Mouse (Mus musculus) spleen, adult 2 months (tissue): ENCODE measurements around the gene Sppl2c. TPM values are rescaled to one million over a fixed set of nuclear protein-coding genes. Genes with fewer than 3 reads are reported as not detected.
A peak's percentile ranks its signal among the peaks of the same experiment; 100 is the strongest.
"Not testable (repeated sequence)": the region's sequence is repeated elsewhere in the genome, so short reads cannot be mapped to it uniquely, and the experiment has no call there.

Experiments used
- DNase-seq, 2 experiments: peaks; one replicate each; pipeline versions ENCODE4 v3.0.0 to v3.0.0-alpha.2; 2012 to 2021; ENCODE audit warnings: low spot score in 2 of 2, low read depth in 1 of 2
- H3K27ac ChIP-seq: fragments of 200-500 bp; 2 replicates; pipeline ENCODE4 v1.5.1; 2012; ENCODE audit warnings: low read length, inconsistent platforms; ENCODE audit not compliant: insufficient read depth
- H3K27me3 ChIP-seq: fragments of 200-500 bp; 2 replicates; pipeline ENCODE4 v1.6.1; 2012; ENCODE audit warnings: mild to moderate bottlenecking, moderate library complexity, low read length, inconsistent platforms; ENCODE audit not compliant: control insufficient read depth, insufficient read depth
- H3K36me3 ChIP-seq: fragments of 200-500 bp; 2 replicates; pipeline ENCODE4 v1.6.1; 2012; ENCODE audit warnings: mild to moderate bottlenecking, low read length, inconsistent platforms; ENCODE audit not compliant: control insufficient read depth, insufficient read depth
- H3K4me1 ChIP-seq: fragments of 200-500 bp; 2 replicates; pipeline ENCODE4 v1.6.1; 2011; ENCODE audit warnings: inconsistent platforms; ENCODE audit not compliant: control insufficient read depth, insufficient read depth, insufficient read length
- H3K4me3 ChIP-seq: fragments of 200-500 bp; 2 replicates; pipeline ENCODE4 v1.5.1; 2011; ENCODE audit warnings: mild to moderate bottlenecking, inconsistent platforms; ENCODE audit not compliant: insufficient read depth, insufficient read length; ENCODE audit errors: extremely low read depth
- CTCF ChIP-seq: fragments of 200-500 bp; IDR thresholded peaks from 2 replicates; pipeline ENCODE4 v1.5.1; 2011; ENCODE audit warnings: mild to moderate bottlenecking, inconsistent platforms; ENCODE audit not compliant: insufficient read depth, insufficient read length, insufficient replicate concordance; ENCODE audit errors: extremely low read depth
- POLR2A ChIP-seq: fragments of 200-500 bp; IDR thresholded peaks from 2 replicates; pipeline ENCODE4 v1.6.1; 2011; ENCODE audit warnings: low read depth, low read length, inconsistent platforms
- WGBS: fragments of 180-500 bp; shearing (Covaris S2); methylation state at CpG from one replicate; pipeline ENCODE4 v1.1.7; 2018; 5-methylcytosine and 5-hydroxymethylcytosine counted together
- polyA plus RNA-seq: library from polyadenylated mRNA; depleted of rRNA; stranded (reverse); fragments of >200 nt; gene quantifications from 2 replicates; pipeline ENCODE4 v1.2.3, GENCODE M21; 2012

Sppl2c gene
- polyA plus RNA-seq, 1 experiment, result not detected

GRCm38 (mm10) chr11:104195791-104196190, 9.7 kb downstream of the Sppl2c start:
- H3K4me1 ChIP-seq, result no peaks in the 10 kb centered on the region
- peak; percentile 39 to 63 for DNase-seq
- H3K27ac ChIP-seq, result no peak overlapping the region
- no peaks in the 10 kb centered on the region for H3K36me3 ChIP-seq
- H3K4me3 ChIP-seq, result no peak overlapping the region
- H3K27me3 ChIP-seq, result no peaks in the 10 kb centered on the region
- WGBS, result 19% methylated on average over 9 of the region's 9 CpGs
- peak; percentile 76; the same call in 1 of the 2 replicates for TF ChIP-seq CTCF
- no peak for TF ChIP-seq POLR2A

GRCm38 (mm10) chr11:104197861-104198260, 11.7 kb downstream of the Sppl2c start:
- Histone ChIP-seq H3K4me1 (no peaks in the 10 kb centered on the region), H3K4me3 (no peak overlapping the region), H3K27ac (no peak overlapping the region), H3K27me3 (no peaks in the 10 kb centered on the region), H3K36me3 (no peaks in the 10 kb centered on the region)
- TF ChIP-seq POLR2A, result no peak
- no peak for TF ChIP-seq CTCF
- DNase-seq, result no peak
- 8% methylated on average over 10 of the region's 10 CpGs for WGBS

- H3K4me3 ChIP-seq, result no peak overlapping the region
- H3K4me1 ChIP-seq, result no peaks in the 10 kb centered on the region
- DNase-seq, result no peak
- no peak for TF ChIP-seq POLR2A
- no peak for TF ChIP-seq CTCF
- no peak overlapping the region for H3K27ac ChIP-seq
- H3K27me3 ChIP-seq, result no peaks in the 10 kb centered on the region
- H3K36me3 ChIP-seq, result no peaks in the 10 kb centered on the region
- 49% methylated on average over 3 of the region's 3 CpGs for WGBS
These were observed 17.1 kb downstream of the Sppl2c start for GRCm38 (mm10) chr11:104203271-104203670.

DNA sequence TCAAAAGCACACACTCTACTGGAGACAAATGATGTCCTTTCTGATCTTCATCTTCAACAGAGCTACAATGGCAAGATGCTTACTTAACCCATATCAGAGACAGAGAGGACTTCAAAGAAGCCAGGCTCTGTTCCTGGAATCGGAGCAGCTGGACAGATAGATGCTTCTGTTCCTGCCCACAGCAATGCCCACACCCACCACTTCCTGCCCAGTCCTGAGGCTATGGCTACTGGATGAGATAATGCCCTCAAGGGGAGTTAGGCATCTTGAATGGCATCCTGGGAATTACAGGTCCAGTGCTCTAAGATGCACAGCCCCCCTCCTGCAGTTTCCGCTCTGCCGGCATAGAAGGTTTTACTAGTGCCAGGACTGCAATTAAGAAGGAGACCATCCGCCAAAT, 20.4 kb downstream of the Sppl2c start:
- Histone ChIP-seq H3K27ac (no peak overlapping the region), H3K4me3 (no peak overlapping the region), H3K4me1 (no peaks in the 10 kb centered on the region), H3K36me3 (no peaks in the 10 kb centered on the region), H3K27me3 (no peaks in the 10 kb centered on the region)
- 76% methylated on average over 4 of the region's 4 CpGs for WGBS
- TF ChIP-seq POLR2A (no peak), CTCF (no peak)
- no peak for DNase-seq

GRCm38 (mm10) chr11:104209041-104209440, 22.9 kb downstream of the Sppl2c start:
- no peaks in the 10 kb centered on the region for H3K4me1 ChIP-seq
- no peaks in the 10 kb centered on the region for H3K27me3 ChIP-seq
- TF ChIP-seq POLR2A (no peak), CTCF (no peak)
- no peak for DNase-seq
- WGBS, result 64% methylated on average over 3 of the region's 3 CpGs
- no peak overlapping the region for H3K4me3 ChIP-seq
- no peak overlapping the region for H3K27ac ChIP-seq
- H3K36me3 ChIP-seq, result no peaks in the 10 kb centered on the region

DNA sequence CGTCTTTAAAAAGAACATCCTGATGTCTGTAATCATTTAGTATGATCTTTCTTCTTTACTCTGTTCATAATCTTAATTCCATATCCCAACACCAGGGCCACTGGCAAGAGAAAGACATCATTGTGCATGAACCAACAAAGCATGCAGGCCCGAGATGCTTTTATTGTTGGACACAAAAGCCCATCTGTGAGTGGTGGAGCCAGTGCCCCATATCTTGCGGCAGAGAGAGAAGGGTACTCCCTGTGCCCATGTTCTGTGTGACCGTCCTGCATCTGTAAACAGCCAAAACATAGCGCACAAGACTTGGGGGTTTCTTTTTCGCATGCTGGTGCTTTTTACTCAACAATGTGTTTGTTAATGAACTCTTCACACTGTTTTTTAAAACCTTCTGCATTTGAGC, 25.1 kb downstream of the Sppl2c start:
- Histone ChIP-seq H3K4me1 (no peaks in the 10 kb centered on the region), H3K36me3 (no peaks in the 10 kb centered on the region), H3K27ac (no peak overlapping the region), H3K4me3 (no peak overlapping the region), H3K27me3 (no peaks in the 10 kb centered on the region)
- no peak for DNase-seq
- no peak for TF ChIP-seq POLR2A
- WGBS, result 89% methylated on average over 6 of the region's 6 CpGs

GRCm38 (mm10) chr11:104214128-104214527, 28.0 kb downstream of the Sppl2c start:
- not testable (repeated sequence) for DNase-seq, H3K27me3 ChIP-seq, H3K27ac ChIP-seq, H3K4me1 ChIP-seq, H3K36me3 ChIP-seq, H3K4me3 ChIP-seq
- 91% methylated on average over 5 of the region's 5 CpGs for WGBS
